ENCODE assay signal across 11 mouse cellular contexts in genomic region chr1:165536079-165536675, GRCm38 (mm10). TPM values are rescaled to one million over a fixed set of nuclear protein-coding genes. Genes with fewer than 3 reads are reported as not detected.
DNase-seq lines count a peak whose midpoint lies in the region; ATAC-seq and TF ChIP-seq lines count a peak whose summit lies in the region.
"Had no signal": no experiment of that assay in that cellular context is flagged by ENCODE, and none has a peak within 500 bp of the region (broad histone marks: within the 10 kb centered on the region; RNA-seq: fewer than 3 reads in every experiment).

No protein-coding gene starts in this region.

- no peak overlapping the region for H3K27ac ChIP-seq in heart, embryonic 10.5 days
- H3K27ac ChIP-seq in kidney, postnatal 0 days, result no peak overlapping the region
- H3K27ac ChIP-seq in hindbrain, postnatal 0 days, result no peak overlapping the region

- H3K9me3 ChIP-seq in heart, embryonic 10.5 days, result no peaks in the 10 kb centered on the region
- no peaks in the 10 kb centered on the region for H3K9me3 ChIP-seq in kidney, postnatal 0 days (replicated peaks; ENCODE audit: low read length)
- H3K9me3 ChIP-seq in hindbrain, postnatal 0 days (ENCODE audit: low read length), result no peaks in the 10 kb centered on the region

- no peaks in the 10 kb centered on the region for H3K27me3 ChIP-seq in heart, embryonic 10.5 days (ENCODE audit: insufficient read depth, poor library complexity, severe bottlenecking)
- no peaks in the 10 kb centered on the region for H3K27me3 ChIP-seq in kidney, postnatal 0 days (ENCODE audit: insufficient read depth, low read length)
- no peaks in the 10 kb centered on the region for H3K27me3 ChIP-seq in hindbrain, postnatal 0 days (ENCODE audit: insufficient read depth, low read length)

- no peak for ATAC-seq in kidney, postnatal 0 days (replicated peaks; ENCODE audit: low FRiP score, low read depth)
- no peak for ATAC-seq in hindbrain, postnatal 0 days
- ATAC-seq in monocyte, adult 5-6 weeks (replicated peaks; ENCODE audit: insufficient number of reproducible peaks, low FRiP score, low TSS enrichment, poor library complexity, severe bottlenecking), result no peak

- 0 out of 2 replicates have a peak, but pooled peaks cover 1% of the 10 kb centered on the region for H3K4me1 ChIP-seq in heart, embryonic 10.5 days
- peaks cover 4% of the 10 kb centered on the region; the same call in 1 of the 2 replicates for H3K4me1 ChIP-seq in kidney, postnatal 0 days (replicated peaks; ENCODE audit: insufficient read depth, low read length)
- no peaks in the 10 kb centered on the region for H3K4me1 ChIP-seq in hindbrain, postnatal 0 days (ENCODE audit: insufficient read depth, low read length)

- 0 out of 2 replicates have a peak overlapping the region, but pooled peaks have one; percentile 32 for H3K4me2 ChIP-seq in kidney, postnatal 0 days (ENCODE audit: low read length)
- H3K4me2 ChIP-seq in hindbrain, postnatal 0 days (ENCODE audit: low read depth, low read length), result no peak overlapping the region

- H3K9ac ChIP-seq in kidney, postnatal 0 days (ENCODE audit: low read depth, low read length), result no peak overlapping the region
- H3K9ac ChIP-seq in hindbrain, postnatal 0 days (replicated peaks; ENCODE audit: low read length), result no peak overlapping the region

- no peak for TF ChIP-seq CTCF in kidney, postnatal 0 days (IDR thresholded peaks at IDR 0.05; ENCODE audit: low read depth)
- no peak for TF ChIP-seq CTCF in hindbrain, postnatal 0 days (IDR thresholded peaks at IDR 0.05; ENCODE audit: low read depth)

- H3K36me3 ChIP-seq in heart, embryonic 10.5 days, result no peaks in the 10 kb centered on the region
- no peaks in the 10 kb centered on the region for H3K36me3 ChIP-seq in kidney, postnatal 0 days (ENCODE audit: insufficient read depth, low read length)
- no peaks in the 10 kb centered on the region for H3K36me3 ChIP-seq in hindbrain, postnatal 0 days (ENCODE audit: insufficient read depth, low read length)

- H3K4me3 ChIP-seq in heart, embryonic 10.5 days, result no peak overlapping the region
- H3K4me3 ChIP-seq in kidney, postnatal 0 days (replicated peaks; ENCODE audit: low read depth, low read length), result no peak overlapping the region
- no peak overlapping the region for H3K4me3 ChIP-seq in hindbrain, postnatal 0 days (ENCODE audit: low read length)

- peak; percentile 94 for DNase-seq in 3T3-L1 (ENCODE audit: low read depth, low spot score)
- peak; percentile 68 for DNase-seq in adrenal gland, adult 2 months
- peak; percentile 69 for DNase-seq in heart, embryonic 10.5 days (ENCODE audit: low spot score)
- peak; percentile 74 for DNase-seq in kidney, postnatal 0 days (ENCODE audit: low spot score)
- no peak for DNase-seq in hindbrain, postnatal 0 days (ENCODE audit: low spot score)
- no peak for DNase-seq in layer of hippocampus, postnatal 14 days (ENCODE audit: low spot score in 2 of 2)
- DNase-seq: cerebellum, postnatal 10 days; lung, postnatal 4 days; thymus, adult 2 months had no signal

- 76% methylated on average over 12 of the region's 12 CpGs for WGBS in heart, embryonic 10.5 days
- 32% methylated on average over 12 of the region's 12 CpGs for WGBS in kidney, postnatal 0 days
- 72% methylated on average over 12 of the region's 12 CpGs for WGBS in hindbrain, postnatal 0 days

RNA-seq across cellular contexts. Expression of gene Adcy10, which starts 51.2 kb away (rescaled TPM):
- 1 to 10 TPM in 1 of 2 experiments, under 1 TPM in 1; 0.45 to 1.8 TPM for total RNA-seq in adrenal gland, adult 2 months (2021)
- 0.19 and 0.36 TPM in 2 replicates for polyA plus RNA-seq in adrenal gland, adult 2 months (2012; rRNA removed)
- polyA plus RNA-seq in heart, embryonic 10.5 days (2016; fragmentation: Nextera tagmentation; extraction: Ambion mirVana), result not detected in 2 replicates
- polyA plus RNA-seq in kidney, postnatal 0 days (2015; fragmentation: Nextera tagmentation; extraction: Ambion mirVana), result 0.23 TPM in 1 of 2 replicates, not detected in the other
- total RNA-seq in hindbrain, postnatal 0 days (2014; rRNA removed), result 0.78 TPM in 1 of 2 replicates, not detected in the other
- polyA plus RNA-seq in hindbrain, postnatal 0 days (2015; fragmentation: Nextera tagmentation; extraction: Ambion mirVana), result 0.06 and 0.33 TPM in 2 replicates
- 0.19 to 1.8 TPM (median 0.75 TPM) in 3 replicates for total RNA-seq in monocyte, adult 5-6 weeks (2017)
- under 1 TPM; 0.41 to 0.48 TPM for total RNA-seq in layer of hippocampus, postnatal 14 days (2021)
- polyA plus RNA-seq: liver, adult 2 months had no signal

Comparison
In these comparisons a context has a peak if more than half of its experiments do, and no peak if none do; other contexts are left out.
1. DNase-seq: peak in 3T3-L1 (single experiment), adrenal gland, adult 2 months (single experiment), heart, embryonic 10.5 days (single experiment) and kidney, postnatal 0 days (single experiment); none in hindbrain, postnatal 0 days (single experiment) and layer of hippocampus, postnatal 14 days (0 of 2).